Mouse (Mus musculus): Measurements from ENCODE around the gene Dbp. TPM values are rescaled to one million over a fixed set of nuclear protein-coding genes. Genes with fewer than 3 reads are reported as not detected.

Gene Dbp
- polyA plus RNA-seq, 2 experiments: 0.51 to 0.69 TPM

DNA sequence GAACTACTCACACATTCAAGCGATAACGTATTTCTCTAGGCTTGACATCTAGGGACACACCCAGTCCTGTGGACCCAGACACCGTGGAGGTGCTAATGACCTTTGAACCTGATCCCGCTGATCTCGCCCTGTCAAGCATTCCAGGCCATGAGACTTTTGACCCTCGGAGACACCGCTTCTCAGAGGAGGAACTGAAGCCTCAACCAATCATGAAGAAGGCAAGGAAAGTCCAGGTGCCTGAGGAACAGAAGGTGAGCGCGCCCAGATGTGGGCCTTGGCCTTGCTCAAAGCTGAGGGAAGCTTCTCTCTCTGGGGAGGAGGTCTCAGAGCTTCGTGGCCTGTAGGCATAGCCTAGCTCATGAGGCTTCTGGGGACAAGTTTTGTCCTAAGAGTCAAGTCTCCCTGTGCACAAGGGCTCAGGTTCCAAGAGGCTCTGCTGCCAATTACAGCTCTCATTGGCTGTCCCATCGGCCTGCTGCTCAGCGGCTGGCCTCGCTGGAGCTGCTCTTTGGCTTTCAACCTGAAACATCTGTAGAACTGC lies 3.4 kb downstream of the Dbp start:
- no peak for ATAC-seq (ENCODE audit: insufficient read depth)
- 42% methylated on average over 13 of the region's 13 CpGs for WGBS (ENCODE audit: insufficient replicate concordance)

GRCm38 (mm10) chr7:45709036-45709435 lies 4.1 kb downstream of the Dbp start:
- WGBS (ENCODE audit: insufficient replicate concordance): 63% methylated on average over 6 of the region's 6 CpGs
- DNase-seq (ENCODE audit: low read depth in 3 of 3, low spot score in 3 of 3) (no peak), ATAC-seq (ENCODE audit: insufficient read depth) (no peak)
- H3K36me3 ChIP-seq (replicated peaks; ENCODE audit: control insufficient read depth, insufficient read depth, low read depth): peaks cover 12% of the 10 kb centered on the region
- H3K27ac ChIP-seq: no peak overlapping the region
- no peak overlapping the region for H3K4me2 ChIP-seq (ENCODE audit: low read depth)
- H3K9ac ChIP-seq (replicated peaks): no peak overlapping the region
- H3K27me3 ChIP-seq (ENCODE audit: control insufficient read depth, insufficient read depth, low read length): no peaks in the 10 kb centered on the region
- peaks cover 24 to 28% of the 10 kb centered on the region in 2 experiments for H3K4me1 ChIP-seq (replicated peaks; ENCODE audit: control insufficient read depth in 2 of 2, insufficient read depth in 2 of 2, low read length in 1 of 2)
- H3K9me3 ChIP-seq (ENCODE audit: control insufficient read depth, low read length): no peaks in the 10 kb centered on the region
- TF ChIP-seq EP300 (IDR thresholded peaks at IDR 0.05; ENCODE audit: low read depth) (no peak), CTCF (IDR thresholded peaks at IDR 0.05; ENCODE audit: low read depth) (no peak)
- no peak overlapping the region for H3K4me3 ChIP-seq (ENCODE audit: insufficient read depth in 1 of 2, low read depth in 2 of 2, low read length in 2 of 2)

More for the DNA sequence above, 3.4 kb downstream of the Dbp start:
- Histone ChIP-seq H3K4me2 (ENCODE audit: low read depth) (no peak overlapping the region; the same call in 1 of the 2 replicates), H3K36me3 (replicated peaks; ENCODE audit: control insufficient read depth, insufficient read depth, low read depth) (peaks cover 12% of the 10 kb centered on the region), H3K4me1 (replicated peaks; ENCODE audit: control insufficient read depth in 2 of 2, insufficient read depth in 2 of 2, low read length in 1 of 2) (peaks cover 29 to 32% of the 10 kb centered on the region in 2 experiments), H3K4me3 (ENCODE audit: insufficient read depth in 1 of 2, low read depth in 2 of 2, low read length in 2 of 2) (no peak overlapping the region), H3K9ac (replicated peaks) (no peak overlapping the region), H3K27ac (no peak overlapping the region), H3K9me3 (ENCODE audit: control insufficient read depth, low read length) (no peaks in the 10 kb centered on the region), H3K27me3 (ENCODE audit: control insufficient read depth, insufficient read depth, low read length) (no peaks in the 10 kb centered on the region)
- TF ChIP-seq EP300 (IDR thresholded peaks at IDR 0.05; ENCODE audit: low read depth) (no peak), CTCF (IDR thresholded peaks at IDR 0.05; ENCODE audit: low read depth) (no peak)
- no peak for DNase-seq (ENCODE audit: low read depth in 3 of 3, low spot score in 3 of 3)

DNA sequence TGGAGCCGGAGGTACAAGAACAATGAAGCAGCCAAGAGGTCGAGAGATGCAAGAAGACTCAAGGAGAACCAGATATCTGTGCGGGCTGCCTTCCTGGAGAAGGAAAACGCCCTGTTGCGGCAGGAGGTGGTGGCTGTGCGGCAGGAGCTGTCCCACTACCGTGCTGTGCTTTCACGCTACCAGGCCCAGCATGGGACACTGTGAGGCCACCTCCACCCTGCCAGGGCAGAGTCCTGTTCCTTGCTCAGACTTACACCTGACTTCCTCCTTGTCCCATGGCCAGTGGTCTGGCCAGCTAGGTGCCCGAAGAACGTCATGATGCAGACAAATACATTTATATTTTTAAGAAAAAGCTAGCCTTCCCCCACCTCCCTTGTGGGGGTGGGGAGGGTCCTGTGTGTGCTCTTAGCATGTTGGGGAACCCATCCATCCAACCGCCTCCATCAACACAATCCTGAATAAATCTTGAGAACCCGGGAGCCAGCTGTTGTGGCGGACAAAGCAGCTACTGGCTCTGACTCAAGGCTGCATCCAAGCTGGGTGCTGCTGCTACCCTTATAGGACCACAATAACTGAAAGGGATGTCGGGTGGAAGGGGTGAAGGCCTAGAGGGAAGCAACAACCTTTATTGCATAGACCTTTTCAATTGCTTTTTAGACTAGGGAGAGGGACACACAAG lies 4.9 kb downstream of the Dbp start:
- 65% methylated on average over 14 of the region's 14 CpGs for WGBS (ENCODE audit: insufficient replicate concordance)
- Histone ChIP-seq H3K4me2 (ENCODE audit: low read depth) (no peak overlapping the region), H3K27me3 (ENCODE audit: control insufficient read depth, insufficient read depth, low read length) (no peaks in the 10 kb centered on the region), H3K9me3 (ENCODE audit: control insufficient read depth, low read length) (no peaks in the 10 kb centered on the region), H3K9ac (replicated peaks) (no peak overlapping the region), H3K4me1 (replicated peaks; ENCODE audit: control insufficient read depth in 2 of 2, insufficient read depth in 2 of 2, low read length in 1 of 2) (peaks cover 25 to 27% of the 10 kb centered on the region in 2 experiments), H3K27ac (no peak overlapping the region), H3K36me3 (replicated peaks; ENCODE audit: control insufficient read depth, insufficient read depth, low read depth) (peaks cover 12% of the 10 kb centered on the region), H3K4me3 (ENCODE audit: insufficient read depth in 1 of 2, low read depth in 2 of 2, low read length in 2 of 2) (no peak overlapping the region)
- ATAC-seq (ENCODE audit: insufficient read depth) (no peak), DNase-seq (ENCODE audit: low read depth in 3 of 3, low spot score in 3 of 3) (no peak)
- TF ChIP-seq CTCF (IDR thresholded peaks at IDR 0.05; ENCODE audit: low read depth): no peak
- no peak for TF ChIP-seq EP300 (IDR thresholded peaks at IDR 0.05; ENCODE audit: low read depth)

DNA sequence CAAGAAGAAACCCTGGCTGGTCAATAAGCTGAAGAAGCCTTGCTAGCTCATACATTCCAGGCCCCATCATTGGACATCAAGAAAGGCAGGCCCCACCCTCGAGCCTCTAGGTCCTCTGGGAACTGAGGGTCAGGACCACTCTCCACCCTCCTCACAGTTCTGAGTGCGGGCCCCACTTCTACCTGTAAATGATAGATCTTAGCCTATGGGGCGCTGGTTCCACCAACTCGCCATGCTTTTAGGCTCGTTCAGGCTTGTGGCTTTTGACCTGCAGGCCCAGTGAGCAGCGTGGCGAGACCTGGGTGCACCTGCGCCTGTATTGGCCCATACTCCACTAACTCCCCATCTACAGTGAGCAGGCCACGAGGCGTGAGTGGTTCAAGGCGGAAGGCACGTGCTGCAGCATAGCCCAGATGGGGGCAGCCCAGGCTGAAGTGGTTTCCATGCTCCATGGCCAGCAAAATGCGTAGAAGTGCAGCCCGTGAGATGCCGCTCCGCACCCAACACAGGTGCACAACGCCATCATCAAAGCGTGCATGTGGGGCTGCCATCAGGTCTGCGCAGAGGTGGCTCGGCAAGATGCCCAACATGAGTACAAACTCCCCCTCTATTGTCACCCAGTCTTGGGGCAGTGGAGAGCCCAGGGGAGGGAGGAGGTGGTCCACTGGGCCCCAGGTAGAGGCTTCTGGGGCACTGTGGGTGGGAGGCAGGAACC lies 5.7 kb downstream of the Dbp start:
- TF ChIP-seq CTCF (IDR thresholded peaks at IDR 0.05; ENCODE audit: low read depth): no peak
- no peak for TF ChIP-seq EP300 (IDR thresholded peaks at IDR 0.05; ENCODE audit: low read depth)
- Histone ChIP-seq H3K9me3 (ENCODE audit: control insufficient read depth, low read length) (no peaks in the 10 kb centered on the region), H3K4me1 (replicated peaks; ENCODE audit: control insufficient read depth in 2 of 2, insufficient read depth in 2 of 2, low read length in 1 of 2) (peaks cover 25 to 30% of the 10 kb centered on the region in 2 experiments), H3K27ac (no peak overlapping the region), H3K36me3 (replicated peaks; ENCODE audit: control insufficient read depth, insufficient read depth, low read depth) (peaks cover 12% of the 10 kb centered on the region), H3K4me3 (ENCODE audit: insufficient read depth in 1 of 2, low read depth in 2 of 2, low read length in 2 of 2) (no peak overlapping the region), H3K9ac (replicated peaks) (no peak overlapping the region), H3K4me2 (ENCODE audit: low read depth) (no peak overlapping the region), H3K27me3 (ENCODE audit: control insufficient read depth, insufficient read depth, low read length) (no peaks in the 10 kb centered on the region)
- WGBS (ENCODE audit: insufficient replicate concordance): 84% methylated on average over 20 of the region's 20 CpGs
- ATAC-seq (ENCODE audit: insufficient read depth) (no peak), DNase-seq (ENCODE audit: low read depth in 3 of 3, low spot score in 3 of 3) (no peak)
